Mouse (Mus musculus) ZHBTc4 (cell line): ENCODE results near the gene Traf2.

Experiments used
- DNase-seq: peaks from one replicate; pipeline ENCODE4 v3.0.0-alpha.2; 2011; ENCODE audit warnings: low read depth, low spot score

Gene Traf2

DNA sequence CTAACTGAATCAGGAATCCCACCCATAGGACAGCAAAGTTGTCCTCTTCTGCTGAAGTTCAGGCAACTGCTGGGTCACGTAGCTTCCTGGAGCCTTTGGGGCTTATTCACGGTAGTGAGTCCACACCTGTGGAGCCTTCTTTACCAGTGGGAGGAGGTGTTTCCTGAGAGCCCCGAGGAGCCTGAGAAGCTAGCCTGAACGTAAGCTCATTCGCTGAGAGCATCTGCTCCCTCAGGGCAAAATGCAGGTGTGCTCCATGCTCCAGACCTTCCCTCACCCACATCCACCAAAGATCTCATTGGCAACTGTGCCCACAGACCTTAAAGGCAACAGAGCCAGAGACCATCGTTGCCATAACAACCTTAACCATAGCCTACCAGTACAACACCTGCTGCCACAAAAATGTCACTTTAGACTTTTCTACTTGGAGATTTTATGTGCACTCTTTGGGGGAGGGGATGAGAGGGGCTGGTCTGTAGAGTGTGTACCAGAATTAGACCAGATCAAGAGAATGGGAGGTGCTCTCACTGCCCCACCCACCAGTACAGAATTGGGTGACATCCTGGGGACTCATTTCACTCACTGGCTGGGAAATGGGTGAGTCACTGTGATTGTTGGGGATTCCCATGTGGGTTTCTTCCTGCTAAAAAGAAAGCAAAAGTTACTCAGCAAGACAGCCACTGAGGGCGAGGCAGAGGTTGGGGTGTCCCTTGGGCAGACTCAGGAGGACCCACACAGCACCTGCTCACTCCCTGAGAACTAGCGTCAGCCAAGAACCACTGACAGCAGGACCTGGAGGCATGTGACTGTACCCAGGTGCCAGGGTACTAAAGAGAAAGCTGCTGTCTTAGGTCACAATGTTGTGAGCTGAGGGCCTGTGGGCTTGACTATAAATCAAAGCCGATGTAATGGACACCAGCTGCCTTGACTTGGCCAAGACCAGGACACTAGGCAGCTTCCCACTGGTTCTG lies 2.6 kb upstream of the Traf2 start:
- no peak for DNase-seq

DNA sequence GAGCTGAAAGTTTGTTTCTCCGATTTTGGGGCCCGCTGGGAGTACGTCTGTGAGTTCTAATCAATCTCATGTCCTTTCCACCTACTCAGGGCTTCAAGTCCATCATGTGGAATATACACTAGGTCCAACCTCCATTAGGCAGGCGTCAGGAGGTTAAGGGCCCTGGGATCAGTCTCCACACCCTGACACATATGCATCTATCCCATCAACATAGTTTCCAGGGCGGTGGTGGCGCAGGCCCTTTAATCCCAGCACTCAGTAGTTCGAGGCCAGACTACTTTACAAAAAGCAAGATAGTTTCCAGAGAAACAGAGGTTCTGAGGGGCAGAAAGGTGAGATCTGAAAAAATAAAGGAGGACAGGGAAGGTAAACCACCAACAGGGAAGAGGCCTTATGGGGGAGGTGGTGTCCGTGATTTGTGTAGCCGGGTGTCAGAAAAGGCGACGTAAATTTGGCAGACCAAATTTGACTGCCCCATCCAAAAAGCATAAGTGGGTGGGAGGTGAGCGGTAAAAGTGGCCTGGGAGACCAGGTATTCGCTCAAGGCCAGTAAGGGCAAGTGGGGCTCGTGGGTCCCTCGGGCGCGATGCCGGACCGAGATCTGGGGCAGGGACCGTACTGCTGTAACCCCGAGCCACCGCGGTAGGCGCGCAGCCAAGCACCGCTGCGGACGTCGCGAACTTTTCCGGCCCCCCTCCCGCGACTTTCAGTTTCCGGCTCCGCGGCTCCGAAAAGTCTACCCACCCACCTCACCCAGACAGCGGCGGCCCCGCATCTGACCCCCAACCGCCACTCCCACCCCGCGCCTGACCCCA lies 537 bp downstream of the Traf2 start:
- DNase-seq = peak; percentile 30

- DNase-seq = peak; percentile 16
These were observed 4.9 kb downstream of the Traf2 start for GRCm38 (mm10) chr2:25541644-25542367.

GRCm38 (mm10) chr2:25540541-25540948 lies 6.2 kb downstream of the Traf2 start:
- DNase-seq = no peak

- no peak for DNase-seq
These were observed 10.2 kb downstream of the Traf2 start for GRCm38 (mm10) chr2:25536531-25536930.

DNA sequence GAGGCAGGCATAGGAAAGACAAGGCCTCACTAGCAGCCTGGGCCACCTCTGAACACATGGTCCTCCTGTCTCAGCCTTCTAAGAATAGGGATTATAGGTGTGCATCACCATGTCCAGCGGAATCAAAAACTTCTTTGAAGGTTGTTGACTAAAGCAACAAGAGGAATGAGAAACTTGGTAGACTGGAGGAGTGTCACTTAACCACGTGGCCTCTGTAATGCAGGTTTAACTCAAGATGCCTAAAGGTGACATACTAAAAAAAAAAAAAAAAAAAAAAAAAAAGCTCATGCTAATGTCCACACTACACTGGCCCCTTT lies 11.9 kb downstream of the Traf2 start:
- no peak for DNase-seq

GRCm38 (mm10) chr2:25534178-25534865 lies 12.4 kb downstream of the Traf2 start:
- no peak for DNase-seq

DNA sequence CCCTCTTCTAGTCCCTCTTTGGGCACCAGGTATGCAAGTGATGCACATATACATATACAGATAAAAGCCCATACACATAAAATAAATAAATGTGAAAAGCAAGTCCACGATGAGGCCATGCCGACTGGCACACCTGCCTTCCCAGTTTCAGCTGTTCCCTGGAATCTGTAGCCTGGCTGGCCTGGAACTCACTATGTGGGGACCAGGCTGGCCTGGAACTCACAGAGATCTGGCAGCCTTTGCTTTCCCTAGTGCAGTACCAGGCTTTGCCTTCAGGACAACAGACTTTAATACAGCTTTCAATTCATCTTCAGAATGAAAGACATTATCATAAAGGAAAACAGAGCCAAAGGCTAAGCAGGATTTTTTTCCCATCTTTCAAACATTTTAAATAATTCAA lies 13.0 kb downstream of the Traf2 start:
- no peak for DNase-seq

DNA sequence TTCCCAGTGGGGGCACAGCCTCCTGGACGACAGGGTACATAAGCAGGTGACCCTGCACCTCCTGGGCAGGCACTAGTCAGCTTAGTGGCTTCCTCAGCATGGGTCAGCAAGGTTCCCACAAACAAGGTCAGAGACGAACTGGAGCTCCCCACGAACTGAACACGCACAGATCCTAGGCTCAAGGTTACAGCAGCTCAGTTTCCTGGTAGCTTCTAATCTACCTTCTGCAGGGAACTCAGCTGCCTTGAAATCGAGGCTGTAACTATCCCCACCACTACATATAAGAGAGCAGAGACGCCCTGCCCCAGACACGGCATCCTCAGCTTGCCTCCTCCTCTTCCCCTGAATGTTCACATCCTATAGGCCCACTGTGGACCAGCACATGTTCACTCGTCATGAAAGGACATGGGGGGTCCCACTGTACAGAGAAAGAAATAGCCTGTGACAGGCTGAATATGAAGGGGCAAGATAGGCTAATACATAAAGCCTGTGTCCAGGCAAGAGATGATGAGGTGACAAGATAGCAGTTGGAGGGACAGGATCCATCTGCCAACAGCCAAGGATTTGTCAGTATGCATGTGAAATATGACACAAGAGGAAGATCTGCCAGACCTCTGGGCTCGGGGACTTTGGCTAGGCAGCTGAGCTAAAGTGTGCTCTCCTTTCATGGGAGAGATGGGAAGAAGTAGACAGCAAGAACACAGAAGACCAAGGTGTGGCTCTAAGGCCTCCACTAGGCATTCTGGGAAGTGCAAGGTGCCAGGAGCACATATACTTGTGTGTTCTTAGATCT lies 20.0 kb downstream of the Traf2 start:
- DNase-seq = no peak

DNA sequence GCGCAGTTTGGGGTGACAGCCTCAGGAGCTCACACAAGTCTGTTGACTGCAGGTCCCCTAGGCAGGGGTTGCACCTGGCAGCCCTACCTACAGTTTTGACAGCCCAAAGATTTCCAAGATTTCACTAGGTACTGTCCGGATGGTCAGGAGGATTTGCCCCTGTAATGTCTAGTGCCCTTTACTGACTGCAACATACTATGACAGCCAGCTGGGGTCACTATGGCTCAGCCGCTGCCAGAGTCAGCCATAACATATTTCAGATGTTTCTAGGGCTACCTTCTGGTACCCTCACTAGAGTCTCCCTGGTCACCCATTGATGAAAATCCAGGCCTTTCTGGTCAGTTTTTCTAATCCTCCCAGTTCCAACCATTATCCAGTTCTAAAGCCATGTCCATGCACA lies 36.8 kb downstream of the Traf2 start:
- no peak for DNase-seq

DNA sequence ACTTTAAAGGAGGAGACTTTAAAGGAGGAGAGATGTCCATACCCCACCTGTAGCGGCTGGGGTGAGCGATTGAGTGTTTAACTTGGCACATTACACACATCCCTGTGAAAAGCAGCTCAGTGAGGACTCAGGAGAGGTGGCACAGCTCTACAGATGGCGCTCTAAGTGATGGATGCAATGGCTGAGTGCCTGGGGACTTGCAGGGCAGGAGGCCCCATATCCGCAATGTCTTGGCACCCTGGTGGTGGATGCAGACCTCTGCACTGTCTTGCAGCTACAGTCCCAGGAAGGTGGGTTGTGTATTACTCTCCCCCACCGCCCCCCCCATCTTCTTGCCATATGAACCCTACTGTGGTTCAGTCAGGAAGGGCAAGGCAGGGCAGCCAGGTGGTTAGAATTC lies 39.8 kb downstream of the Traf2 start:
- peak; percentile 61 for DNase-seq

- DNase-seq = no peak
These were observed 40.9 kb downstream of the Traf2 start for GRCm38 (mm10) chr2:25505860-25506259.

- DNase-seq = no peak
These were observed 41.7 kb downstream of the Traf2 start for GRCm38 (mm10) chr2:25505000-25505399.

DNA sequence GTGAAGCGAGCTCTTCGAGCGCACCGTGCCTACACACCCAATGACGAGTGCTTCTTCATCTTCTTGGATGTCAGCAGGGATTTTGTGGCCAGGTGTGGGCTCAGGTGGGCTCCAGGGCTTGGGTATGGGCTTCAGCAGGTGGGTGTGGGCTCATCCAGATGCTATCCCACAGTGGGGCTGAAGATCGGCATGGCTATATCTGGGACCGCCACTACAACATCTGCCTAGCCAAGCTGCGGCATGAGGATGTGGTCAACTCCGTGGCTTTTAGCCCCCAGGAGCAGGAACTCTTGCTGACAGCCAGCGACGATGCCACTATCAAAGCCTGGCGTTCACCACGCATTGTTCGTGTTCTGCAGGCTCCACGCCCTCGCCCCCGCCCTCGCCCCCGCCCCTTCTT lies 42.2 kb downstream of the Traf2 start:
- no peak for DNase-seq

- DNase-seq = no peak
These were observed 44.0 kb downstream of the Traf2 start for GRCm38 (mm10) chr2:25502726-25503125.

DNA sequence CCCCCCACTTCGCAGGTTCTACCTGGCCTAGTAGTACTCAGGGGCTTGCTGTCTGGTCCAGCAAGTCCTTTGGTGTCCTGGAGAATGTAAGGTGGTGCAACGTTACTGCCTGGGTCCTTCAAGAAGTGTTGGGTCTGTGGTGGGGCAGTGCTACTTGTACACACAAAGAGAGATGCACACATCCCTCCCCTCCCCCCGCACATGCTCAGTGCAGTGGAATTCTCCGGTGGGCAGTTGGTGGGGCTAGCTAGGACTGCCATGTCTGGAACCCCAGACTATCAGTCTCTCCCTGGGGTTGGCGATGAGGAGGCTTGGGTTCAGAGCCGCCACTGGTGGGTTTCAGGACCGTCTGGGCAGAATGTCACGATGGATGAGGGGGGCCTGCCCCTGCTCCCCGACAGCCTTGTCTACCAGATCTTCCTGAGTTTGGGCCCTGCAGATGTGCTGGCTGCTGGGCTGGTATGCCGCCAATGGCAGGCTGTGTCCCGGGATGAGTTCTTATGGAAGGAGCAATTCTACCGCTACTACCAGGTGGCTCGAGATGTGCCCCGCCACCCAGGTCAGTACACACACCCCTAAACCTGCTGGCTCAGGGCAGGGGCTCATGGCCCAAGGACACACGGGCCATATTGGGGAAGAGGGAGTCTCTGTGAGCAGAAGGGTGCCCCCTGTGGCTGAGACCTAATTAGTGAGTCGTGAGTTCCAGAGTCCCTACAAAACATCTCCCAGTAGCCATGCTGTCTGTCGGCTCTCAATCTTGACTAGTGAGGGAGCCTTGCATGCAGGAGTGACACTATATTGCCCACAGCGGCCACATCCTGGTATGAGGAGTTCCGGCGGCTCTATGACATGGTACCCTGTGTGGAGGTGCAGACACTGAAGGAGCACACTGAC lies 44.9 kb downstream of the Traf2 start, which contains the start of gene C8g:
TSS of gene C8g (minus strand) at position 127 of the 894 bp plus-strand sequence.
- peak; percentile 35 for DNase-seq

- peak; percentile 98 for DNase-seq
These were observed 45.9 kb downstream of the Traf2 start, which contains the start of gene Fbxw5 for GRCm38 (mm10) chr2:25500576-25501405. Gene Fbxw5 (plus strand): TSS chr2:25500750.

DNA sequence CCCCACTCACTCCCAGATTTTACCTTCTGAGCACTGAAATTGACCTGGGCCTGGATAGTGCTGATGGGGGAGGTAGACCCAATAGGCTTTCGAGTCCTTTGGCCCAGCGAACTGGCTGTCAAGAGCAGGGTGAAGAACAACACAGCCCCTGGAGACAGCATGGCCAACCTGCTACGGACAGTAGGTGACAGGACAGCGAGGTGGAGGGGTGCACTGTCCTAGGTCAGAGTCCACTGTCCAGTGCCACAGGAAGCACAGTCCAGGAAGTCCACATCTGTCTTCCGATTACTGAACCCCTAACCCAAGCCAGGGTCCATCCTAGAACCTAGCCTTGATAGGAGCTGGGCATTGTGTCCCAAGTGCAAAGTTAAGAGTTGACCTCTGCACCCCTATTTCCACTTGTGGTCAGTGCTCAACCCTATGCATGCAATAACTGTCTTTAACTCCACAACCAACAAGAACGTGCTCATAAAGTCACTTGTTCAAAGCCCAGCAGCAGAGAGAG lies 46.6 kb downstream of the Traf2 start:
- DNase-seq = no peak
